Mouse (Mus musculus): Measurements from ENCODE around the gene Olfr1167. TPM values are rescaled to one million over a fixed set of nuclear protein-coding genes. Genes with fewer than 3 reads are reported as not detected.
"Not testable (repeated sequence)": the region's sequence is repeated elsewhere in the genome, so short reads cannot be mapped to it uniquely, and the experiment has no call there.

Gene Olfr1167
- polyA plus RNA-seq (2015; fragmentation: Nextera tagmentation; extraction: Ambion mirVana): not detected in 2 replicates

DNA sequence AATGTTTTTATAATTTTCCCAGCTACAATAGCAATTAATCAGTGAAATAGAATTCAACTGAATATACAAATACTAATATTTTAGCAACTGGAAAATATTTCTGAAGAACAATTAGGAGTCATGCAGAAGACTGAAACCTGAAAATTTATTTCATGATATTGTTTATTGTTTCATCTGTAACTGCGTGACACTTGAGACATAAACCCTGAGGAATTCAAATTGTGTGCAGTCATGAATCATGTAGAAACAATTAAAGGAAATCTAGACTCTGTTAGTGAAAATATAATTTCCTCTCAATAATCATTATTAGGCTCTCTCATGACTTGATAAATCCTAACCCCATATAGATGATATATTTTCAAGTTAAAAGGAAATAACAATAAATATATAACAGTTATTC lies at the start of gene Olfr1167:
TSS of gene Olfr1167 (minus strand) at position 101 of the 400 bp plus-strand sequence.
- H3K9ac ChIP-seq; H3K27ac ChIP-seq; H3K27me3 ChIP-seq (replicated peaks); H3K4me1 ChIP-seq; ATAC-seq (ENCODE audit: insufficient read depth, low FRiP score, low read depth); H3K4me3 ChIP-seq (replicated peaks); H3K4me2 ChIP-seq; H3K36me3 ChIP-seq; H3K9me3 ChIP-seq: not testable (repeated sequence)
- WGBS: 70% methylated on average over 1 of the region's 1 CpGs

DNA sequence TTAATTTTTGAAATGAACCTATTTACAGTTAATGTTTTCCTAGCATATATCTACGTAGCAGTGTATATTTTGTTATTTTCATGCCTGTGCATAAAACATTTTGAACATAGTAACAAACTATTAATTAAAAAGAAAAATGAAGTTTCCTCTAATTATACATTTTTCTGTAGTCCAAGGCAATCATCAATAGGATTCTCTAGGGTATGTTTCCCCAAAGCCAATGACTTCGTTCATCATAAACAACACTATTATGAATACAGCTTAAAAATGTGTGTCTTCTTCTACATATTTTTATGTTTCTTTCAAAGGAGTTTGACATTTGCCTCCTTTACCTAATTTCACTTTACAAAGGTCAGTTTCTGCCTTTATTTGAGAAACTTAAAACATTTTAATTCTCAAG lies 26.6 kb upstream of the Olfr1167 start, which contains the start of gene Olfr1168:
TSS of gene Olfr1168 (plus strand) at position 301 of the 400 bp plus-strand sequence.
- Histone ChIP-seq H3K4me3 (replicated peaks) (no peak within 1 kb of the TSS), H3K27ac (no peak within 1 kb of the TSS), H3K27me3 (replicated peaks) (no peaks in the 10 kb centered on the region), H3K36me3 (no peaks in the 10 kb centered on the region), H3K9ac (no peak within 1 kb of the TSS), H3K4me2 (no peak within 1 kb of the TSS), H3K9me3 (no peaks in the 10 kb centered on the region), H3K4me1 (no peaks in the 10 kb centered on the region)
- no peak for ATAC-seq (ENCODE audit: insufficient read depth, low FRiP score, low read depth)
- WGBS: 80% methylated on average over 2 of the region's 2 CpGs

DNA sequence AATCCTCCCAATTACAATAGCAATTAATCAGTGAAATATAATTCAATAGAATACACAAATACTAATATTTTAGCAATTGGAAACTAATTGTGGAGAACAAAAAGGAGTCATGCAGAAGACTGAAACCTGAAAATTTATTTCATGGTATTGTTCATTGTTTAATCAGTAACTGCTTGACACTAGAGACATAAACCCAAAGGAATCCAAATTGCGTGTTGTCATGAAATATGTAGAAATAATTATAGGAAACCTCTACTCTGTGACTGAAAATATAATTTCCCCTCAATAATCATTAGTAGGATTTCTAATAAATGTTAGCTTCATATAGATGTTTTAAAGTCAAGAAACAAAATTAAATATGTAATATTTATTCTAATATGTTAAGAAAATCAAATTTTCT lies 26.8 kb downstream of the Olfr1167 start, which contains the start of gene Olfr1166:
TSS of gene Olfr1166 (minus strand) at position 101 of the 400 bp plus-strand sequence.
- 82% methylated on average over 1 of the region's 1 CpGs for WGBS
- no peak for ATAC-seq (ENCODE audit: insufficient read depth, low FRiP score, low read depth)

More for the DNA sequence above, 26.8 kb downstream of the Olfr1167 start, which contains the start of gene Olfr1166:
- no peaks in the 10 kb centered on the region for H3K36me3 ChIP-seq
- no peak within 1 kb of the TSS for H3K27ac ChIP-seq
- no peak within 1 kb of the TSS for H3K4me3 ChIP-seq (replicated peaks)
- H3K4me1 ChIP-seq: no peaks in the 10 kb centered on the region
- H3K9me3 ChIP-seq: no peaks in the 10 kb centered on the region
- H3K27me3 ChIP-seq (replicated peaks): no peaks in the 10 kb centered on the region
- H3K9ac ChIP-seq: no peak within 1 kb of the TSS
- H3K4me2 ChIP-seq: no peak within 1 kb of the TSS

Other genes starting within 250 kb of the Olfr1167 start
- not detected in 2 replicates for gene Olfr1155, start 210.1 kb downstream of the Olfr1167 start, polyA plus RNA-seq (2015; fragmentation: Nextera tagmentation; extraction: Ambion mirVana)
- gene Olfr1156, start 202.1 kb downstream of the Olfr1167 start, polyA plus RNA-seq (2015; fragmentation: Nextera tagmentation; extraction: Ambion mirVana): not detected in 2 replicates
- gene Olfr1157, start 186.9 kb downstream of the Olfr1167 start, polyA plus RNA-seq (2015; fragmentation: Nextera tagmentation; extraction: Ambion mirVana): not detected in 2 replicates
- not detected in 2 replicates for gene Olfr74, start 180.5 kb downstream of the Olfr1167 start, polyA plus RNA-seq (2015; fragmentation: Nextera tagmentation; extraction: Ambion mirVana)
- not detected in 2 replicates for gene Olfr1158, start 165.1 kb downstream of the Olfr1167 start, polyA plus RNA-seq (2015; fragmentation: Nextera tagmentation; extraction: Ambion mirVana)
- not detected in 2 replicates for gene Olfr1160, start 146.9 kb downstream of the Olfr1167 start, polyA plus RNA-seq (2015; fragmentation: Nextera tagmentation; extraction: Ambion mirVana)
- gene Olfr1161, start 132.4 kb downstream of the Olfr1167 start, polyA plus RNA-seq (2015; fragmentation: Nextera tagmentation; extraction: Ambion mirVana): not detected in 2 replicates
- not detected in 2 replicates for gene Olfr73, start 117.5 kb downstream of the Olfr1167 start, polyA plus RNA-seq (2015; fragmentation: Nextera tagmentation; extraction: Ambion mirVana)
- gene Olfr1162, start 104.1 kb downstream of the Olfr1167 start, polyA plus RNA-seq (2015; fragmentation: Nextera tagmentation; extraction: Ambion mirVana): not detected in 2 replicates
- gene Olfr1163, start 83.4 kb downstream of the Olfr1167 start, polyA plus RNA-seq (2015; fragmentation: Nextera tagmentation; extraction: Ambion mirVana): not detected in 2 replicates
- not detected in 2 replicates for gene Olfr1164, start 61.2 kb downstream of the Olfr1167 start, polyA plus RNA-seq (2015; fragmentation: Nextera tagmentation; extraction: Ambion mirVana)
- not detected in 2 replicates for gene Olfr1166, start 26.9 kb downstream of the Olfr1167 start, polyA plus RNA-seq (2015; fragmentation: Nextera tagmentation; extraction: Ambion mirVana)
- not detected in 2 replicates for gene Olfr1168, start 26.7 kb upstream of the Olfr1167 start, polyA plus RNA-seq (2015; fragmentation: Nextera tagmentation; extraction: Ambion mirVana)
- gene Olfr1170, start 73.1 kb upstream of the Olfr1167 start, polyA plus RNA-seq (2015; fragmentation: Nextera tagmentation; extraction: Ambion mirVana): not detected in 2 replicates
- not detected in 2 replicates for gene Olfr1173, start 124.7 kb upstream of the Olfr1167 start, polyA plus RNA-seq (2015; fragmentation: Nextera tagmentation; extraction: Ambion mirVana)
- gene Olfr1174-ps, start 159.9 kb upstream of the Olfr1167 start, polyA plus RNA-seq (2015; fragmentation: Nextera tagmentation; extraction: Ambion mirVana): not detected in 2 replicates
- not detected in 2 replicates for gene Olfr1175-ps, start 172.0 kb upstream of the Olfr1167 start, polyA plus RNA-seq (2015; fragmentation: Nextera tagmentation; extraction: Ambion mirVana)
- gene Olfr1176, start 181.5 kb upstream of the Olfr1167 start, polyA plus RNA-seq (2015; fragmentation: Nextera tagmentation; extraction: Ambion mirVana): not detected in 2 replicates
- not detected in 2 replicates for gene Olfr1177-ps, start 191.3 kb upstream of the Olfr1167 start, polyA plus RNA-seq (2015; fragmentation: Nextera tagmentation; extraction: Ambion mirVana)
- gene Olfr1178, start 231.9 kb upstream of the Olfr1167 start, polyA plus RNA-seq (2015; fragmentation: Nextera tagmentation; extraction: Ambion mirVana): not detected in 2 replicates

Measured in stomach, embryonic 15.5 days (tissue).